Mouse (Mus musculus): ENCODE data around the gene Dlg2. TPM values are rescaled to one million over a fixed set of nuclear protein-coding genes. Genes with fewer than 3 reads are reported as not detected.

Dlg2 gene
- polyA plus RNA-seq, 1 experiment, result not detected

GRCm38 (mm10) chr7:91962956-91963355, 1486.5 kb downstream of the Dlg2 start:
- H3K27ac ChIP-seq (ENCODE audit: insufficient read depth, low read depth, low read length), result no peak overlapping the region
- TF ChIP-seq CTCF (IDR thresholded peaks at IDR 0.05; ENCODE audit: low read depth, low read length) (no peak), POLR2A (IDR thresholded peaks at IDR 0.05; ENCODE audit: borderline replicate concordance, low read depth, low read length) (no peak)
- H3K4me3 ChIP-seq (ENCODE audit: insufficient read depth, low read length), result no peak overlapping the region
- H3K4me1 ChIP-seq (ENCODE audit: control insufficient read depth, insufficient read depth, low read length), result no peaks in the 10 kb centered on the region

GRCm38 (mm10) chr7:91972970-91973369, 1496.5 kb downstream of the Dlg2 start:
- Histone ChIP-seq H3K27ac (ENCODE audit: insufficient read depth, low read depth, low read length) (no peak overlapping the region), H3K4me3 (ENCODE audit: insufficient read depth, low read length) (no peak overlapping the region), H3K4me1 (ENCODE audit: control insufficient read depth, insufficient read depth, low read length) (no peaks in the 10 kb centered on the region)
- TF ChIP-seq POLR2A (IDR thresholded peaks at IDR 0.05; ENCODE audit: borderline replicate concordance, low read depth, low read length) (no peak), CTCF (IDR thresholded peaks at IDR 0.05; ENCODE audit: low read depth, low read length) (no peak)

GRCm38 (mm10) chr7:92003769-92004455, 1527.4 kb downstream of the Dlg2 start:
- TF ChIP-seq CTCF (IDR thresholded peaks at IDR 0.05; ENCODE audit: low read depth, low read length) (no peak), POLR2A (IDR thresholded peaks at IDR 0.05; ENCODE audit: borderline replicate concordance, low read depth, low read length) (no peak)
- no peak overlapping the region for H3K27ac ChIP-seq (ENCODE audit: insufficient read depth, low read depth, low read length)
- H3K4me1 ChIP-seq (ENCODE audit: control insufficient read depth, insufficient read depth, low read length), result no peaks in the 10 kb centered on the region
- H3K4me3 ChIP-seq (ENCODE audit: insufficient read depth, low read length), result no peak overlapping the region

GRCm38 (mm10) chr7:92005681-92006425, 1529.4 kb downstream of the Dlg2 start:
- no peak for TF ChIP-seq POLR2A (IDR thresholded peaks at IDR 0.05; ENCODE audit: borderline replicate concordance, low read depth, low read length)
- Histone ChIP-seq H3K4me3 (ENCODE audit: insufficient read depth, low read length) (no peak overlapping the region), H3K4me1 (ENCODE audit: control insufficient read depth, insufficient read depth, low read length) (no peaks in the 10 kb centered on the region), H3K27ac (ENCODE audit: insufficient read depth, low read depth, low read length) (no peak overlapping the region)

GRCm38 (mm10) chr7:92008702-92009101, 1532.2 kb downstream of the Dlg2 start:
- H3K4me3 ChIP-seq (ENCODE audit: insufficient read depth, low read length), result no peak overlapping the region
- no peaks in the 10 kb centered on the region for H3K4me1 ChIP-seq (ENCODE audit: control insufficient read depth, insufficient read depth, low read length)
- H3K27ac ChIP-seq (ENCODE audit: insufficient read depth, low read depth, low read length), result no peak overlapping the region
- no peak for TF ChIP-seq POLR2A (IDR thresholded peaks at IDR 0.05; ENCODE audit: borderline replicate concordance, low read depth, low read length)
- TF ChIP-seq CTCF (IDR thresholded peaks at IDR 0.05; ENCODE audit: low read depth, low read length), result no peak

GRCm38 (mm10) chr7:92024928-92025327, 1548.5 kb downstream of the Dlg2 start:
- no peak overlapping the region for H3K27ac ChIP-seq (ENCODE audit: insufficient read depth, low read depth, low read length)
- no peak overlapping the region for H3K4me3 ChIP-seq (ENCODE audit: insufficient read depth, low read length)
- no peak for TF ChIP-seq POLR2A (IDR thresholded peaks at IDR 0.05; ENCODE audit: borderline replicate concordance, low read depth, low read length)
- TF ChIP-seq CTCF (IDR thresholded peaks at IDR 0.05; ENCODE audit: low read depth, low read length), result no peak
- H3K4me1 ChIP-seq (ENCODE audit: control insufficient read depth, insufficient read depth, low read length), result no peaks in the 10 kb centered on the region

- Histone ChIP-seq H3K4me3 (ENCODE audit: insufficient read depth, low read length) (no peak overlapping the region), H3K4me1 (ENCODE audit: control insufficient read depth, insufficient read depth, low read length) (no peaks in the 10 kb centered on the region)
These were observed 1549.1 kb downstream of the Dlg2 start for GRCm38 (mm10) chr7:92025465-92026056.

GRCm38 (mm10) chr7:92027049-92027448, 1550.6 kb downstream of the Dlg2 start:
- H3K27ac ChIP-seq (ENCODE audit: insufficient read depth, low read depth, low read length), result no peak overlapping the region
- H3K4me3 ChIP-seq (ENCODE audit: insufficient read depth, low read length), result no peak overlapping the region
- H3K4me1 ChIP-seq (ENCODE audit: control insufficient read depth, insufficient read depth, low read length), result no peaks in the 10 kb centered on the region
- no peak for TF ChIP-seq POLR2A (IDR thresholded peaks at IDR 0.05; ENCODE audit: borderline replicate concordance, low read depth, low read length)
- peak; percentile 88 for TF ChIP-seq CTCF (IDR thresholded peaks at IDR 0.05; ENCODE audit: low read depth, low read length)

More at GRCm38 (mm10) chr7:92025465-92026056, 1549.1 kb downstream of the Dlg2 start:
- no peak overlapping the region for H3K27ac ChIP-seq (ENCODE audit: insufficient read depth, low read depth, low read length)
- TF ChIP-seq POLR2A (IDR thresholded peaks at IDR 0.05; ENCODE audit: borderline replicate concordance, low read depth, low read length), result no peak
- TF ChIP-seq CTCF (IDR thresholded peaks at IDR 0.05; ENCODE audit: low read depth, low read length), result no peak

- H3K27ac ChIP-seq (ENCODE audit: insufficient read depth, low read depth, low read length), result no peak overlapping the region
- no peak for TF ChIP-seq CTCF (IDR thresholded peaks at IDR 0.05; ENCODE audit: low read depth, low read length)
- no peaks in the 10 kb centered on the region for H3K4me1 ChIP-seq (ENCODE audit: control insufficient read depth, insufficient read depth, low read length)
- H3K4me3 ChIP-seq (ENCODE audit: insufficient read depth, low read length), result no peak overlapping the region
These were observed 1557.8 kb downstream of the Dlg2 start for GRCm38 (mm10) chr7:92034256-92034655.

GRCm38 (mm10) chr7:92040187-92040586, 1563.7 kb downstream of the Dlg2 start:
- no peak for TF ChIP-seq POLR2A (IDR thresholded peaks at IDR 0.05; ENCODE audit: borderline replicate concordance, low read depth, low read length)
- no peak for TF ChIP-seq CTCF (IDR thresholded peaks at IDR 0.05; ENCODE audit: low read depth, low read length)
- Histone ChIP-seq H3K4me3 (ENCODE audit: insufficient read depth, low read length) (no peak overlapping the region), H3K4me1 (ENCODE audit: control insufficient read depth, insufficient read depth, low read length) (no peaks in the 10 kb centered on the region), H3K27ac (ENCODE audit: insufficient read depth, low read depth, low read length) (no peak overlapping the region)

Data from bone marrow macrophage, adult 2 months (primary cell).